Mouse (Mus musculus) heart, embryonic 11.5 days (tissue): ENCODE data around the gene Ldlrap1. TPM values are rescaled to one million over a fixed set of nuclear protein-coding genes. Genes with fewer than 3 reads are reported as not detected.

Experiments
- ATAC-seq: fragments of 200-750 bp; cut with Nextera tagmentation; replicated peaks from 2 replicates; pipeline ENCODE4 v1.8.0; 2017; ENCODE audit warnings: moderate library complexity; ENCODE audit not compliant: insufficient number of reproducible peaks, low FRiP score, low TSS enrichment
- H3K27ac ChIP-seq: fragments of 300-500 bp; sonication (generic); 2 replicates; pipeline ENCODE4 v1.5.1; 2014; ENCODE audit warnings: mild to moderate bottlenecking, low read depth, low read length
- H3K27me3 ChIP-seq: fragments of 300-500 bp; sonication (generic); 2 replicates; pipeline ENCODE4 v1.6.1; 2014; ENCODE audit warnings: mild to moderate bottlenecking, low read length, mixed read lengths; ENCODE audit not compliant: control insufficient read depth, insufficient read depth
- H3K36me3 ChIP-seq: fragments of 300-500 bp; sonication (generic); 2 replicates; pipeline ENCODE4 v1.6.1; 2014; ENCODE audit warnings: mild to moderate bottlenecking, low read length, moderate library complexity, mixed read lengths; ENCODE audit not compliant: control insufficient read depth, insufficient read depth
- H3K4me1 ChIP-seq: fragments of 300-500 bp; sonication (generic); 2 replicates; pipeline ENCODE4 v1.6.1; 2014; ENCODE audit warnings: low read length; ENCODE audit not compliant: control insufficient read depth, insufficient read depth
- H3K4me2 ChIP-seq: fragments of 300-500 bp; sonication (generic); 2 replicates; pipeline ENCODE4 v1.6.1; 2014; ENCODE audit warnings: mild to moderate bottlenecking, moderate library complexity
- H3K4me3 ChIP-seq: fragments of 300-500 bp; sonication (generic); 2 replicates; pipeline ENCODE4 v1.5.1; 2014; ENCODE audit warnings: low read depth, low read length
- H3K9ac ChIP-seq: fragments of 300-500 bp; sonication (generic); 2 replicates; pipeline ENCODE4 v1.6.1; 2014; ENCODE audit warnings: mild to moderate bottlenecking, low read depth, low read length, moderate library complexity
- H3K9me3 ChIP-seq: fragments of 300-500 bp; sonication (generic); replicated peaks from 2 replicates; pipeline ENCODE4 v1.6.1; 2016; ENCODE audit warnings: low read length; ENCODE audit not compliant: control insufficient read depth
- WGBS: fragments of 180-500 bp; shearing (Covaris S2); extraction: QIAGEN DNeasy Blood & Tissue Kit; methylation state at CpG from one replicate; pipeline ENCODE4 v1.1.7; 2014; ENCODE audit not compliant: insufficient replicate concordance; 5-methylcytosine and 5-hydroxymethylcytosine counted together
- polyA plus RNA-seq: library from polyadenylated mRNA; unstranded; fragments of >200 nt; fragmentation: Nextera tagmentation; extraction: Ambion mirVana; gene quantifications from 2 replicates; pipeline ENCODE4 v1.2.1, GENCODE M21; 2014

The Ldlrap1 gene
- polyA plus RNA-seq, 1 experiment from 2014 or later: 13.5 TPM

GRCm38 (mm10) chr4:134702981-134703834, 64.6 kb downstream of the Ldlrap1 start:
- ATAC-seq: no peak
- under 1% methylated on average over 85 of the region's 90 CpGs for WGBS

GRCm38 (mm10) chr4:134701934-134702333, 65.9 kb downstream of the Ldlrap1 start:
- Histone ChIP-seq H3K9me3 (no peaks in the 10 kb centered on the region), H3K4me2 (peak overlapping the region; percentile 96), H3K4me3 (peak overlapping the region; percentile 71), H3K36me3 (peaks cover 2% of the 10 kb centered on the region; the same call in 1 of the 2 replicates), H3K9ac (peak overlapping the region; percentile 84), H3K4me1 (peaks cover 13% of the 10 kb centered on the region), H3K27ac (no peak overlapping the region), H3K27me3 (no peaks in the 10 kb centered on the region)
- WGBS: 27% methylated on average over 6 of the region's 6 CpGs
- no peak for ATAC-seq

More at GRCm38 (mm10) chr4:134702981-134703834, 64.6 kb downstream of the Ldlrap1 start:
- Histone ChIP-seq H3K36me3 (no peaks in the 10 kb centered on the region; the same call in 1 of the 2 replicates), H3K27ac (0 out of 2 replicates have a peak overlapping the region, but pooled peaks have one; percentile 30), H3K4me3 (peak overlapping the region; percentile 71), H3K9ac (peak overlapping the region; percentile 84), H3K27me3 (no peaks in the 10 kb centered on the region), H3K4me1 (peaks cover 13% of the 10 kb centered on the region), H3K9me3 (no peaks in the 10 kb centered on the region), H3K4me2 (peak overlapping the region; percentile 96)

DNA sequence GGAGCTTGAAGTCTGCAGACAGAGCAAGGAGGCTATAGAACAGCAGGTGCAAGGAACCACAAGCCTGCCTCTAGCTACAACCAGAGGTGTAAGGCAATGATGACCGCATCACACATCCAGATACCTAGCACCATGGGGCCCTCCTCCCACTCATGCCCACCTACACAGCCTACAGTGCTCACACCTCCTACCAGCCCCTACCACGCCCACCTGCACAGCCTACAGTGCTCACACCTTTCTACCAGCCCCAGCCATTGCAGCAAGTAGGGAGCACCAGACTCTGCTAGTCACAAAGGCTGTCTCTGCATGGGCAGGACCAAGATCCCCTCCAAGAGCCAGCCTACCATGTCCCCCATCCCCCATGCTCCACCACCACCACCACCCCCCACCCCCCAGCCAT, 66.9 kb downstream of the Ldlrap1 start:
- Histone ChIP-seq H3K9ac (no peak overlapping the region), H3K4me3 (no peak overlapping the region), H3K36me3 (peaks cover 2% of the 10 kb centered on the region; the same call in 1 of the 2 replicates), H3K4me1 (peaks cover 13% of the 10 kb centered on the region), H3K4me2 (peak overlapping the region; percentile 96; the same call in 1 of the 2 replicates), H3K27ac (no peak overlapping the region), H3K9me3 (no peaks in the 10 kb centered on the region), H3K27me3 (no peaks in the 10 kb centered on the region)
- no peak for ATAC-seq
- WGBS: 91% methylated on average over 2 of the region's 2 CpGs

DNA sequence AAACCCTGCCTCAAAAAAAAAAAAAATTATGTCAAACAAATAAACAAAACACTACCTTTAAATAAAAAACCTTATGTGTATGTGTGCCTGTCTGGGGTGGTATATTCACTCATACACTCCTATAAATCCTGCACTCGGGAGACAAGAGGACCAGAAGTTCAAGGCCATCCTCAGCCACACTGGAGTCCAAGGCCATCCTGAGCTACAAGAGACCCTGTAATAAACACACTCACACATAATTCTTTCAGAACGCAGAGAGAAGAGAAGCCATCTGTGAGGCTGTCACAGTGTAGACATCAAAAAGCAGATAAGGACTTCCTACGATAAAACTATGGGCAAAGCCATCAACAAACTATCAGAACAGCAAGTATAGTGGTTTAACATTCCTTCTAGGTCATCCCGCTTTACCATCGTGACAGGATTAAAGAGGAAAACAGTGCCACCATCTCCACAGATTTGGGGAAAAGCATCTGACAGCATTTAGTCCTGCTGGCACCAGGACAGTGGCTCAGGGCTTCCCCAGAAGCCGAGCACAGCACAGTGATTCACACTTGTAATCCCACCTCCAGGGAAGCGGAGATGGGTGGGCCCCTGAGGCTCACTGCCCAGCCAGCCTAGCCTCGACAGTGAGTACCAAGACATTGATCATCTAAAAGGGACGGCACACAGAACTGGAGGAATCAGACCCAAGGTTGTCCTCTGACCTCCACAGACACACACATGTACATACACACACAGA, 74.5 kb downstream of the Ldlrap1 start:
- H3K27me3 ChIP-seq: no peaks in the 10 kb centered on the region
- H3K9ac ChIP-seq: no peak overlapping the region
- H3K4me1 ChIP-seq: no peaks in the 10 kb centered on the region
- no peak for ATAC-seq
- WGBS: 67% methylated on average over 9 of the region's 9 CpGs
- 0 out of 2 replicates have a peak, but pooled peaks cover 2% of the 10 kb centered on the region for H3K36me3 ChIP-seq
- no peaks in the 10 kb centered on the region for H3K9me3 ChIP-seq
- H3K4me2 ChIP-seq: no peak overlapping the region
- H3K4me3 ChIP-seq: no peak overlapping the region
- H3K27ac ChIP-seq: no peak overlapping the region

- no peaks in the 10 kb centered on the region for H3K36me3 ChIP-seq
- 91% methylated on average over 1 of the region's 1 CpGs for WGBS
- no peaks in the 10 kb centered on the region for H3K9me3 ChIP-seq
- no peak overlapping the region for H3K9ac ChIP-seq
- H3K4me2 ChIP-seq: no peak overlapping the region
- no peaks in the 10 kb centered on the region for H3K4me1 ChIP-seq
- ATAC-seq: no peak
- H3K27me3 ChIP-seq: no peaks in the 10 kb centered on the region
- H3K27ac ChIP-seq: no peak overlapping the region
- H3K4me3 ChIP-seq: no peak overlapping the region
Observed at GRCm38 (mm10) chr4:134692388-134692787, 75.4 kb downstream of the Ldlrap1 start.

Other genes with a start within 250 kb of the Ldlrap1 start
- 167 and 177 TPM in 2 replicates for gene Mtfr1l, start 232.6 kb downstream of the Ldlrap1 start, polyA plus RNA-seq
- gene Selenon, start 215.9 kb downstream of the Ldlrap1 start, polyA plus RNA-seq: 22.4 and 25.3 TPM in 2 replicates
- gene Man1c1, start 63.7 kb downstream of the Ldlrap1 start, polyA plus RNA-seq: 8.6 and 9.3 TPM in 2 replicates
- gene Maco1, start 85.3 kb upstream of the Ldlrap1 start, polyA plus RNA-seq: 20.7 and 22.6 TPM in 2 replicates
- 54.0 and 68.6 TPM in 2 replicates for gene Rhd, start 96.5 kb upstream of the Ldlrap1 start, polyA plus RNA-seq
- gene Tmem50a, start 147.0 kb upstream of the Ldlrap1 start, polyA plus RNA-seq: 149 and 150 TPM in 2 replicates
- gene Rsrp1, start 155.6 kb upstream of the Ldlrap1 start, polyA plus RNA-seq: 331 and 353 TPM in 2 replicates
- gene Syf2, start 162.9 kb upstream of the Ldlrap1 start, polyA plus RNA-seq: 59.5 and 61.5 TPM in 2 replicates